Mouse (Mus musculus) thymus, adult 18-20 months (tissue): Measurements from ENCODE around the gene Uckl1.

Experiments used
- DNase-seq, 2 experiments: peaks; one replicate each; pipeline ENCODE4 v3.0.0; 2022; ENCODE audit warnings: mixed read lengths in 2 of 2

Uckl1 gene

DNA sequence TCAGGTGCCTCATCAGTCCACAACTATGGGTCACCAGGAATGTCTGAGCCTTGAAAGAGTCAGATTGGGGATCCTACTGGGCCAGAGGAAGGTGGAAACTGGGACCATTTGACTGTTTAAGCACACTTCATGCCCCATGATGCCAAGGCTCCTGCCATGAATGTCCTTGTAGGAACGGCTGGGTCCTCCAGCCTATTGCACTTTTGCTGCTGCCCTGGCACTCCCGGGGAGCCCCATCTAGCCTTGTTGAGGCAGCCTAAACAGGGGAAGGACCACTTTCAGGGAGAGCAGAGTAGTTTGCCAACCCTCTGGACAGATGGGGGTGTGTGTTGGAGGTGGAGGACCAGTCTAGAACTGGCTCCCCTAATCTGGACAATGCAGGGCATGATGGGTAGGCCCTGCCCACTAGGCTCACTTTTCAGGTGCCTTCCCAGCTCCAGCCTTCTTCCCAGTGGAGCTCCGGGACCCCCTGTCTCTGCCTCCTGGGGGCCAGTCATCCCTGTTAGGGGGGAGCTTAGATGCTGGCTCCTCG is at the start of gene Uckl1:
Gene Uckl1 (minus strand): TSS at position 482 of the 532 bp plus-strand sequence.
- no peak for DNase-seq

DNA sequence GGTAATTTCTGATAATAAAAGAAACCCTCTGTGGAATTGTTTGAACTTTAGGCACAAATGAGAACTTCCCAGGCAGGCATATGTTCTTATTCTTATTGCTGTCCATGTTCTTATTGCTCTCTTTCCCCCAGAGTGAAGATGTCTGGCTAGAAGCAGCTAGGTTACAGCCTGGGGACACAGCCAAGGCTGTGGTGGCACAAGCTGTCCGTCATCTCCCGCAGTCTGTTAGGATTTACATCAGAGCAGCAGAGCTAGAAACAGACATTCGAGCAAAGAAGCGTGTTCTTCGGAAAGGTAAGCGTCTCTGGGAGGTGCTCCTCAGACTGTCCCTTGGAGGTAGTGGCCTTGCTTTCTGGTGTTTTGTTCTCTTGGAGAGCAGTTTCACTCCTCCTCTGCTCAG is 47.9 kb upstream of the Uckl1 start:
- DNase-seq = no peak

DNA sequence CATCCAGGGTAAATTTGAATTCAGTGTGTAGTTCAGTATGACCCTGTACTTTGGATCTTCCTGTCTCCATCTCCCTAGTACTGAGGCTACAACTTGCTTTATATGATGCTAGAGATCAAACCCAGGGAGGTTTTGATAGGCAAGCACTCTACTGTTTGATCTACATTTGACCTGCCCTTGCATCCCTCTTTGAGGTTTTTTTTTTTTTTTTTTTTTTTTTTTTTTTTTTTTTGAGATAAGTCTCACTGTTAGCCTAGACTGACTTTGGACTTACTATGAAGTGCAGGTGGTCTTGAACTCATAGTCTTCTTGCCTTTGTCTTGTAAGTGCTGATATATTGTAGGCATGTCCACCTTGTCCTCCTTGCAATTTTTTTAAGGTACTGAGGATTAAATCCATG is 43.8 kb upstream of the Uckl1 start:
- DNase-seq = no peak

DNA sequence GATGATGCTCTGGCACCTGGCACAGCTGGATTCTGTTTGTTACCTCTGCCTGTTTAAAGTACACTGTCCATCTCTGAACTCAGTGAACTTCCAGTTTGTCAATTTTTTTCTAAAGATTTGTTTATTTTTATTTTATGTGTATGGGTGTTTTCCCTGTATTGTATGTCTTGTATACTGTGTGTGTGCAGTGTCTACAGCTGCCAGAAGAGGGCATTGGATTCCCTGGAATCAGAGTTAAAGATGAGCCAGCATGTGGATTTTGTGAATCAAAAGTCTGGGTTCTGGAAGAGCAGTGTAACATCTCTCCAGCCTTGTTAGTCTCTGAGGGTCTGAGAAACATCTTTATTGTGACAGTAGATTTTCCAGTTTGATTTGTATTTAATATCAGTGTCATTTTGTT is 38.7 kb upstream of the Uckl1 start:
- no peak for DNase-seq

DNA sequence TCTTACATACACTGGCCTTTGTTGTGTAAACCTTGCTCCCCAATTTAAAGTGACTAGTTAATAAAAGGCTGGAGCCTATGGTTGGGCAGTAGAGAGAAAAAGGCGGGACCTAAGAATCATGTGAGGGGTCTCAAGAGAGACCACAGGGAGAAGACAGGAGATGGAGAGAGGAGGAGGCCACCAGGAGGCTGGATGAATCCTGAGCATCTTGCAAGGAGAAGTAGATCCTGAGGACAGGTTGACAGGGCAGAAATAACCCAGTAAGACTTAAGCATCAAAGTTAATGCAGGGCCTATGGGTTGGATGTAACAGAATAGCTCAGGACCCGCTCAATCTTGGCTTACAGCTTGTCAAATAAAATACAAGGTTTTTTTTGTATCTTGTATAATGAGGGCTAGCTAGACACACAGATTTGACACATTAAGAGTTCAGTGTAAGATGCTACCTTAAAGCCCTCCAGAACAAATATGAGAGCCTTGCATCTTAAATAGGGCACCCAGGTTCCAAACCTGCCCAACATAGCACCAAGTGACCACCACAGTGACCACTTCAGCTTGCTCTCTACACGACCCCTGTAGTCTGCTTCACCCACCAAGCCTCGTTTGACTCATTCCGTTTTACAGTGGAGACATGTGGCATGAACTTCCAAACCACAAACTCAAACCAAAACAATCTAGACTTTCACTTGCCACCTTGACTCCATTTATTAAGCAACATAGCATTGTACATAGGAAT is 34.2 kb upstream of the Uckl1 start:
- no peak for DNase-seq

DNA sequence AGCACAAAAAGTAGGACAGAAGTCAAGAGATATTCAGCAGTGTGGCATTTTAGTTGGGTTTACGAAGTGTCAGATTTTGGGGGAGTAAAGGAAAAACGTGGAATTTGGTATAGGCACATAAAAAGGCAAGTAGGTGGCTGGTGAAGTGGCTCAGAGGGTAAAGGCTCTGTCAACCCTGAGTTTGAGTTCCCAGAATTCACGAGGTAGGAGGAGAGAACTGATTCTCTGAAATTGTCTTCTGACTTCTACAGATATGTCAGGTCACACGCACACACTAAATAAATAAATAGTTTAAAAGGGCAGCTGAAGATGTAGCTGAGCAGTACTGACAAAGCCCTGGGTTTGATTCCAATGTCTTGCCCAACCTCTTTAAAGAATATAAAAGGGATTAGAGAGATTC is 17.7 kb upstream of the Uckl1 start:
- DNase-seq = no peak

DNA sequence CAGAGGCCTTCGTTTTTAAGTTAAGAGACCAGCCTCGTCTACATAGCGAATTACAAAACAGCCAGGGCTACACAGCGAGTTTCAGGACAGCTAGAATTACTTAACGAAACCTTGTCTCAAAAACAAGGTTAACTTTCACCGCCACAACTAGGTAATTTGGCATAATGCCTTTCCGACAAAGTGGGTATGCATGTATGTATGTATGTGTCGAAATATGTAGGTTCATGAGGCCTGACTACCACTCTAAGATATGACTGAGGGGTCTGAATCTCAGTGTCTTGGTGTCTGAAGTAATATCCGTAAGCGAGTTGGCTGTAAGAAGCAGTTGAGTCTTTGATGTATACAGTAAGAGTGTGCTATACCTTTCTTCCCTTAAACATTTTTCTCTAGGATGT is 17.1 kb upstream of the Uckl1 start:
- no peak for DNase-seq

DNA sequence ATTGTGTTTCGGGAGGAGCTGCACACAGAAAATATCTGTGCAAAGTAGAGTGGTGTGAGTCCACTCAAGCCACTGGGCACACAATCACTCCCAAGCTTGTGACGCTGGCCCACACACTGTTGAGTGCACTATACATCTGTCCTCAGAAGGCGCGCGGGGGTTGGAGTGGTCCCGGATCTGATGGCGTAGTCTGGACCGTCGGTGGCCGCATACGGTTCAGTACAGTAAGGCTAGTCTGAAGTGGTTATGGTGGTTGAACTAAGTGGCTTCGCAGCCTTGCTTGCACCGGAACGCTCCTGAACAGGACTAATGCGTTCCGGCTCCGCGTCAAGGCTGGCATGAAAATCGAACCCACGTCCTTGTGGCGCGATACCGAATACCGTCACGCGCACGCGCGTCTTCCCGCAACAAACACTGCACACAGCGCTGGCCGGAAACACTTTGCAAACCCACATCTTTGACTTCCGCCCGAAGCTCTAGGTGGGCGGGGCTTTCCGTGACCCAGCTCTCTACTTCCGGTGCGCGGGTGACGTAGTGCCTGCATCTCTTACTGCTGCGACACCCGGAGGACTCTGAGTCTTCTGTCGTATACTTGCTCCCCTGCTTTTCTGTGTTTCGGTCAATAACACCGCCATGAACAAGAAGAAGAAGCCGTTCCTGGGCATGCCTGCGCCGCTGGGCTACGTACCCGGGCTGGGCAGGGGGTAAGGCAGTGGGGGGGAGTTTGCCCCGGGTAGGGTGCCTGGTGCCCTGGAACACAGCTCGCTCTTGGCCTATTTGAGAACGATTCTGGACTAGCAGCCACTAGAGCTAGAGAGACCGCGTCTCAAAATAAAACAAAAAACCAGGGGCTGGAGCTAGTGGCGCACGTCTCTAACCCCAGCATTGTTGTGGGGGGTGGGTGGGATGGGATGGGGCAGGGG is 16.4 kb upstream of the Uckl1 start:
- peak; percentile 92 to 94 for DNase-seq

DNA sequence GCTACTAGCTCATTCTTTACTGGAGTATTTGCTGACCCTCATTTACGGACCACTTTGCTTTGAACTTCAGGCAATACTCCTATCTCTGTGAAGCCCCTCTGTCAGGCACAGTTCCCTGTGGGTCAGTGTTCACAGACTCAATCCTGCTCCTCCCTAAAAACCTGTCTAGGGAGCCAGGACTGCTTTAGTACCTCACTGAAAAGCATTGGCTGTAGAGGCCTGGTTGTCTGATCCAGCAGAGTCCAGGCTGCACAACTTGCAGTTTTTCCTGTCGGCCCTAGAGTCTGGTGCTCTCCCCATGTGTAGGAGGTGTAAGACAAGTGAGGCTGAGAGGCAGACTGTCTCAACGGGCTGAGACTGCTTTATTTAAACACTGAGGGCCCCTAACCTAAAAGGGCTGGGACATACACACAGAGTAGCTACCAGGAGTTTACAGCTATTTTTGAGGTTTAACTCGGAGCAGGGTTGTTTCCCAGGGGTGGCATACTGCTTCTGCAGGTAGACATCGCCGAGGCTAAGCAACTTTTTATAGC is 15.6 kb upstream of the Uckl1 start:
- DNase-seq = no peak

DNA sequence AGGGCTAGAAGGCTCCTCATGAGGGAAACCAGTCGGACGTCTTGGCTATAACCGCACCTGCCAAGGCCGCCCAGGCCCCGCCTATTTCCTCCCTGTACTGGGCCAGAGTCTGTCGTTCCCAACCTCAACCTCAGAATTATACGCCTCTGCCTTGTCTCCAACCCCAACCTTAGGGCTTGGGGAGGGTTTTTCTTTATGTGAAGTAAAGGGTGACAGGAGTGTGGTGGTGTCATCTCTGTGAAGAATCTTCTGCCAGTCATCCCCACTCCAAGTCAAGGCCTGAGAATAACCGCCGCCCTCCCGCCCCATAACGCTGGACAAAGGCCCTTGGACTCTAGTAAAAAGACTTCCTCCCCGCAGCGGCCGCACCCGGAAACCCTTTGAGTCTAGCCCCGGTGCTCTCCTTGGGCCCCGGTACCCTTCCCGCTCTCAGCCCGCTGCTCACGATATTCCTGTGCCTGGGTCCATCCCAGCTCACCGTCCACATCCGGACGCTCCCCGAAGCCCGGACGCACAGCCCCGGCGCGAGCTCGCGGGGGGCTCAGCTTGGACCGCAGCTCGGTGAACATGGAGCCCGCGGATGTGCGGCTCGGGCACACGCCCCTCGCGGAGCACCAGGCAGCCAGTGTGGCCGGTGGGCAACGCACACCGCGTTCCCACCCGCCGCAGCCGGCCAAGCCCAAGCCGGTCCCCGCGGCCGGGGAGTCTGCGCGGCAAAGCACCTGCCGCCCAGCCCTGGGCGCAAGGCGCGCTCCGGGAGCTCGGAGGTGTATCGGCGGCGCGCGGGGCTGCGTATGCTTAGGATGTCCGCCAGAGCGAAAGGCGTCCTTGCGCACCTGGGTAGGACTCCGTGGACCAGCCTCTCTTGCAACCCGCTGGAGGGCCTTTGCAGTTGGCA is 14.0 kb upstream of the Uckl1 start, which contains the start of gene Samd10:
Gene Samd10 (minus strand): TSS at position 759 of the 898 bp plus-strand sequence.
- DNase-seq = peak; percentile 49 to 51

DNA sequence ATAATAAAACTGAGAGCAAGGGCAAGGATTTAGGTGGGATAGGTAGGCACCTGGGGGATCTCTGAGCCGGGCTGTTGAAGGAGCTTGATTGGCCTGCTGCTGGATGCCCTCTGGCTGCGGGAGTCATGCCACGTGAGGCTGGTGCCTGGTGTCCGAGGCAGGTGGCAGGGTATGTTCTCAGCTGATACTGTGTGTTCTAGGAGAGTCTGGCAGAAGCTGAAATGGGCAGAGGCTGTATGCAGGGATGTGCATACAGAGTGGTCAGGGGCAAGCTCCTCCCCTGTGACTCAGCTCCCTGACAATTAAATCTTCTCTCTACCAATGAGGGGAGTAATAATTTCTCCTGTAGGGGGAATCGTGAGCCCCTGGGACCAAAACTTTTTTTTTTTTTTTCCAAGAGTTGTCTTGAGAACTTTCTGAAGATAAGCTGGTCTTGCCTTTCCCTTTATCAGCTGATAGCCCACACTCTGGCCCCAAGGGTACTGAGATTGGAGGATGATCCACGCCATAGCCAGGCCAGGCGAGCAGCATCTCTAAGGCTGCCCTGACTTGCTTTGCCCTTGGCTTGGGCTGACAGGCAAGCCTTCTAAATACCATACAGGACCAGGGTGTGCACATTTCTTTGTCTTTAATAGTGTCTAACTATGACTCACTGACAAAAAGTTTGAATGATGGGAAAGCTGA is 12.8 kb upstream of the Uckl1 start:
- DNase-seq = no peak

DNA sequence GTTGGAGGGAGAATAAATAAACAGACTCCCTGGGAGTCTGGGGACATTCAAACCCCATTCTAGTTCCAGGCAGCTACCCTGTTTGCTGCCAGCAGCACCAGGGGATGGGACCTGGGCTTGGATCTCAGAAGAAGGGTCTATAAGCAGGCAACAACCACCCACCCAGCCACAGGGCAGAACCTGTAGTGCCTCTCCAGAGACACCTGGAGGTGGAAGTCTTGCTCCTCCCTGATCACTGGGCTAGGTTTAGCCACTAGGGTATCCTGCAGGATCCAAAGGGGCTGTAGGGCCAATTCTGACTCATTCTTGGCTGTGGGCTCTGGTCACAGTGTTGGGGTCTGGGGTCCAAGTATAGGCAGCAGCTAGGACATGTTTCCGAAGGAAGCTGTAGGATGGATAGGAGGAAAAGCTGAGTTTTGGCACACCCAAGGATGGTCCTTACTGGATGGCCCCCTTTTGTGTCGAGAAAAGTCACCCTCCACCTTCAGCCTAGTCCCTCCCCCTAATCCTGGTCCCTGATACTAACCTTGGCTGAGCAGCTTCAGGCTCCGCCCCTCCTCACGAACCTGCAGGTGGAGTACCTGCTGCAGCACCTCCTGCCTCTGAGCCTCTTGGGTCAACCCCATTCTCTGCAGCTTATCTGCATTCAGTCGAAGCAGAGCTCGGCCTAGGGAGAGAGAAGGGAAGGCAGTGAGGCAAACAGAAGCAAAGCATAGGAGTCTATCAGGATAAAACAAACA is 11.7 kb upstream of the Uckl1 start:
- DNase-seq = no peak

DNA sequence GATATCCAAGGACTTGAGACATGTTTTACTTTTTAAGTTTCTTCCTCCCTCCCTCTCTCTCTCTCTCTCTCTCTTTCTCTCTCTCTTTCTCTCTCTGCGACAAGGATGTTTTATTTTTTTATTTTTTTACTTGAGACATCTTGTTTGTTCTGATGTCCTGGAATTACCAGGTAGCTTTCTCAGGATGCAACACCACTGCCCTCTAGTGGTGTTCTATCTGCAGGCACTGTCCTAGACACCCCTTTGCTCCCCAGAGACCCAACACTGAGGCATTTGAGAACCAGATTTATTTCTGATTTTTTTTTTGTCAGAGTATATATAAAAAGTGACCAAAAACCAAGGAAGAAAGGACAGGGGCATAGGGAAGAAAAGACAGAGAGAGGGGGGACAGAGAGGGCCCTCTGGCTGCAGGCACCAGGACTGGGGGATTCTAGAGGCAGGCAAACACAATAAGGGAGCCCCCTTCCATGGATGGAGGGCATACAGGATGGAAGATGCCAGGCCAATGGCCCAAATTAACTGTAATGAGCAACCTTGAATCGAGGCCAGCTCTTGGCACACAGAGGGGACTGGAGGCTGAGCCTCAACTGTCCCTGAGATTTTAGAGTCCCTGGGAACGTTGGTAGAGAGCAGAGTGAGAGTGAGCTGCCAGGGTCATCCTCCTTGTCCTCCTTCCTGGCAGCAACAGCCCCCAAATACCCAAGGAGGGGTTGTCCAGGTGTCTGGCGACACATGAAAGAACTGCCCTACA is 10.4 kb upstream of the Uckl1 start:
- no peak for DNase-seq

DNA sequence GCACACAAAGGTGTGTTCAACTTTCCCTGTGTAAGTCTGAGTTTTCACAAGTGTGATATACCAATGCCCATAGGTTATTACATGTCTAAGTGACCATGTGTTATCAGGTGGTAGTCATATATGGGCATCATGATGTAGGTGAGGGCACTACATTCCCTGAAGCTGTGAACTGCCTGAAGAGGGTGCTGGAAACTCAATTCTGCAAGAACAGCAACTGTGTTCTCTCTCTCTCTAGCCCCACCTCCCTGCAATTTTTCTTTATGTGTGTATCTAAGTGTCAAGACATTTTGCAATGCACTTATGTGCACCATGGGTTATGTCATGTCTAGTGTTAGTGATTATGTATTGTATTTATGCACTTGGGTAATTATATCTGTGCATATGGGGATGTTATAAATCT is 9.2 kb upstream of the Uckl1 start:
- DNase-seq = no peak

DNA sequence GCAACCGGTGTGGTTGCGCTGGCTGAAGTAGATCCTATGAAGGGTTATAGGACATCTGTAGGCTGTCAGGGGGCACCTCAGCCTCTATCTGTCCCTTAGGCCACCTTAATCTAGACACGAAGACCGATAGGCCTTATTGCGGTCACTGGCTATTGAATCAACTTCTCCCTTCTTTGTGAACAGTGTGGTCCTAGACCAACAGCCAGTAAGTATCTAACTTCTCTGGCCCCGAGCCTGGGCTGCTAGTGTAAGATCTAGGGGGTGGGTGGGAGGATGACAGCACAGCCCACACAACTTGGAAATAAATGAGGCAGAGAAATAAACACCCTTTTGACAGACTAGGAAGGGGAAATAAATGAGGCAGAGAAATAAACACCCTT is 8.3 kb upstream of the Uckl1 start:
- DNase-seq = no peak

DNA sequence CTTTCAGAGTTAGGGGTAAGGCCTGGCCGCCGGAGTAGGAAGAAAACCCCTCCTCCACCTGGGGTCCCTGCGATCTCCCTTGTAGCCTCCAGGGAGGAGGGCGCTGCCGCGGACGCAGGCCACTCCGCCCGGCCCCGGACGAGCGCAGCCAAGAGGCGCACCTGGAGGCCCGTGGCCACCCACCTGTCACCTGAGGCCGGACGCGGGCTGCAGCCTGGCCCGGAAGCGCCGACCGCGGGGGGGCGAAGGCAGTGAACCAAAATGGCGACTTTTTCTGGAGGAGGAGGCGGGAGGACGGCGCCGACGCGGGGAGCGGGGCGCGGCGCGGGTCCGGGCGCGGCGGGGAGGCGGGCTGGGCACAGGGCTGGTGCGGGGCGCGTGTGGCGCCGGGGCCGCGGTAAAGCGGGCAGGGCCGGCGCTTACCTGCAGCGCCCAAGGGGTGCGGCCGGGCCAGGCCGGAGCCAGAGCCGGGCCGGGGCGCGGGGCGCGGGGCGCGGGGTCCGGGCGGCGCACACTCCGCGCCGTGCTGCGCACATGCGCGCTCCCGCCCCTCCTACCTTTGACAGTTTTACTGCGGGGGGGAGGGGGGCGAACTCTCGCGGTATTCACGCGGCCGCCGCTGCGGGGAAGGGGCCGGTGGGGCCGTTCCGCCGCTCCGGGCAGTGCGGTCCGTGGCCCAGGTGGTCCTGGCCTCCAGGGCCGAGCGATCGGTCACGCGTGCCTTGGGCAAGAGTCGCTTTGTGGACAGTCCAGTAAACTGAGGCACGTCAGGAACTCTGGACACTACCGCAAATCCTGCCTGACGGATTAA is 7.7 kb upstream of the Uckl1 start, which contains the start of gene Zfp512b:
Gene Zfp512b (minus strand): TSS at position 573 of the 811 bp plus-strand sequence.
- peak; percentile 57 to 61 for DNase-seq

DNA sequence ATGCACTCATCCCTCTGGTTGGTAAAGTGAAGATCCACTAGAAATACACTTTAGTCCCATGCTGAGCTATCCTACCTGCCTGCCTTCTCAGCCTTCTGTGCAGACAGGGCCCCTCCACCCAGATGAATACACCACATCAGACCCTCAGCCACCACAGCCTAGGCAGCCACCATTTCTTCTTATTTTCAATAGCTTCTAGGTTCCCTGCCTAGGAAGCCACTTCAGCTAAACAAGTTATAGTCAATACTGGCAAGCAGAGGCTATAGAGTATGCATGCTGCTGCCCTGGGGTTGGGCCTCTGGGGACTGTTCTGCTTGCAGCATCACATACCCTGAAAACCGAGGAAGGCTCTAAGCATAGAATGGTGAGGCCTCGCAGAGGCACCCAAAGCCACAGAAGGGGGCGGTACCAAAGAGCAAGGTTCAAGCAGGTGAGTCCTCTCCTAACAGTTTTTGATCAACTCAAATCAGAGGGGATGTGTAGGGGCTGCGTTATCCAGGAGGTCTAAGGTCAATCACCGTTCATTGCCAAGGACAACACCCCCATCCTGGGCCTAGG is 6.9 kb upstream of the Uckl1 start, which contains the start of gene Prpf6:
Gene Prpf6 (plus strand): TSS at position 341 of the 558 bp plus-strand sequence.
- no peak for DNase-seq

DNA sequence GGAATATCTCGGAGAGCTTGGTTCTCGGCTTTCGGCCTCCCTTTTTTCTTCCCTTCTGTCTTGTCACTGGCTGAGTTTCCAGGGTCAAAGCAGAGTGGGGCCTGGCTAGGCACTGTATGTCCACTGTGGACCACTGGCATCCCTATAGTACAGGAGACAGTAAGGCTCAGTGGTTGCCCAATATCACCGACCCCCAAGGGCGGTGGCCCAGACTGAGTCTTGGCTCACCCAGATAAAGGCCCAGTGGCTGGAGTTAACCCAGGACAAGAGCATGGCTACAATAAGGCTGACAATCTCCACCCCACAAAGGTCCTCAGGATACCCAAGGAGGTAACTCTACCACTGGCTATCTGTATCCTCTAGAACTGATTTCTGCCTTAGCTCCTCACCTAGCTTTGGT is 5.8 kb upstream of the Uckl1 start:
- no peak for DNase-seq

DNA sequence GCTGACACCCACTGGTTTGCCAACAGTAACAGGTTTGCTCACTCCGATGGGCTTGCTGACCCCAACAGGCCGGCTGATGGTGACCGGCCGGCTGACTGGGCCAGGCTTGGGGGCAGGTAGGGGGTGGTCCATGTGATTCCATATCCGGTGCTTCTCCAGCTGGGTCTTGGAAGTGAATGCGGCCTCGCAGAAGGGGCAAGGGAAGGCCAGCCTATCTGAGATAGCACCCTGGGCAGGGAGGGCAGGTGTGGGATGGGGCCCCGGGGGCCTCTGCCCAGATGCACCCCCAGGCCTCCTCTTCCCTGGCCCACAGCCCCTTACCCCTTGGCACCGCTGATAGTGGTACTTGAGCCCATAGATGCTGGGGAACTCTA is 5.0 kb upstream of the Uckl1 start:
- no peak for DNase-seq
